In the genomic region with DNA sequence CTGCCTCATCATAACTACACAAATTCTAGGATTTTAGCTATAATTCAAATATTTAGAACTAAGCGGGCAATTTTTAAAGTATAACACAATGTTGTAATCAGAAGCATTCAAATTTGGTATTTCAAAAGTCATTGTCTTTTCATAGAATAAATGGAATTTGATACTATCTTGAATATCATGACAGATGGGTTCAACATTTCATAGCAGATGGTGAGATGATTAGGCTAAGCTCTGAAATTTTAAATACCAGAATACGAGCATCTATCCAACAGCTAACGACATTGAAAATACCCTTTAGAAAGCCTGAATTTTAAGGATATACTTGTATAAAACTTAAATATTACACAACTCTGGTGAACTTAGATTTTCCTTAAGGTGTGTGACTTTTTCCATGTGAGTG, we compare ENCODE assay signal across 20 mouse cellular contexts.
"Had no signal": no experiment of that assay in that cellular context is flagged by ENCODE, and none has a peak within 500 bp of the region (broad histone marks: within the 10 kb centered on the region; RNA-seq: fewer than 3 reads in every experiment).

No protein-coding gene starts in this region.

- H3K9me3 ChIP-seq: liver, embryonic 13.5 days; neural tube, embryonic 12.5 days; neural tube, embryonic 15.5 days; stomach, embryonic 15.5 days had no signal

- DNase-seq: kidney, adult 2 months; kidney, postnatal 25 days; layer of hippocampus, adult 9-11 months; layer of hippocampus, postnatal 36 days; liver, embryonic 13.5 days; lung, adult 2 months; lung, postnatal 14 days; lung, postnatal 4 days; midbrain, embryonic 14.5 days; right cerebral cortex, adult 18-20 months; right cerebral cortex, postnatal 14 days; spleen, adult 18-20 months; thymus, adult 18-20 months; thymus, postnatal 36 days had no signal

- H3K9ac ChIP-seq: liver, embryonic 13.5 days; neural tube, embryonic 12.5 days; neural tube, embryonic 15.5 days; stomach, embryonic 15.5 days had no signal

- H3K4me2 ChIP-seq: liver, embryonic 13.5 days; midbrain, embryonic 11.5 days; neural tube, embryonic 12.5 days; neural tube, embryonic 15.5 days; stomach, embryonic 15.5 days had no signal

- H3K4me1 ChIP-seq: liver, embryonic 13.5 days; neural tube, embryonic 12.5 days; neural tube, embryonic 15.5 days; stomach, embryonic 15.5 days had no signal

- H3K27me3 ChIP-seq: liver, embryonic 13.5 days; neural tube, embryonic 12.5 days; neural tube, embryonic 15.5 days; stomach, embryonic 15.5 days had no signal

- H3K36me3 ChIP-seq: liver, embryonic 13.5 days; neural tube, embryonic 12.5 days; neural tube, embryonic 15.5 days; stomach, embryonic 15.5 days had no signal

- H3K4me3 ChIP-seq: left cerebral cortex, adult 2 months; liver, embryonic 13.5 days; neural tube, embryonic 12.5 days; neural tube, embryonic 15.5 days; stomach, embryonic 15.5 days had no signal

- H3K27ac ChIP-seq: kidney, postnatal 0 days; left cerebral cortex, adult 2 months; liver, embryonic 13.5 days; neural tube, embryonic 12.5 days; neural tube, embryonic 15.5 days; stomach, embryonic 15.5 days had no signal
